Mouse (Mus musculus) heart, postnatal 0 days (tissue): ENCODE data around the gene Trim17. TPM values are rescaled to one million over a fixed set of nuclear protein-coding genes. Genes with fewer than 3 reads are reported as not detected.
"Not testable (repeated sequence)": the region's sequence is repeated elsewhere in the genome, so short reads cannot be mapped to it uniquely, and the experiment has no call there.

ENCODE experiments used
- ATAC-seq: fragments of 200-750 bp; cut with Nextera tagmentation; 2 replicates; pipeline ENCODE4 v1.8.0; 2017; ENCODE audit warnings: low read depth, moderate number of reproducible peaks, moderate library complexity; ENCODE audit not compliant: insufficient read depth
- DNase-seq: peaks from one replicate; pipeline ENCODE4 v3.0.0-alpha.2; 2016; ENCODE audit warnings: low spot score
- H3K27ac ChIP-seq: fragments of 300-500 bp; sonication (generic); 2 replicates; pipeline ENCODE4 v1.5.1; 2014; ENCODE audit warnings: low read depth, mild to moderate bottlenecking
- H3K27me3 ChIP-seq: fragments of 300-500 bp; sonication (generic); 2 replicates; pipeline ENCODE4 v1.6.1; 2014; ENCODE audit warnings: low read length, mixed read lengths; ENCODE audit not compliant: control insufficient read depth, insufficient read depth
- H3K36me3 ChIP-seq: fragments of 300-500 bp; sonication (generic); replicated peaks from 2 replicates; pipeline ENCODE4 v1.6.1; 2014; ENCODE audit warnings: low read length, mixed read lengths; ENCODE audit not compliant: control insufficient read depth, insufficient read depth
- H3K4me1 ChIP-seq: fragments of 300-500 bp; sonication (generic); 2 replicates; pipeline ENCODE4 v1.6.1; 2014; ENCODE audit warnings: antibody characterized with exemption; ENCODE audit not compliant: control insufficient read depth, insufficient read depth
- H3K4me2 ChIP-seq: fragments of 300-500 bp; sonication (generic); 2 replicates; pipeline ENCODE4 v1.6.1; 2014; ENCODE audit warnings: low read depth, mild to moderate bottlenecking, low read length, moderate library complexity
- H3K4me3 ChIP-seq: fragments of 300-500 bp; sonication (generic); 2 replicates; pipeline ENCODE4 v1.5.1; 2014; ENCODE audit warnings: low read depth, low read length
- H3K9ac ChIP-seq: fragments of 300-500 bp; sonication (generic); replicated peaks from 2 replicates; pipeline ENCODE4 v1.6.1; 2014; ENCODE audit warnings: low read depth, low read length, mixed read lengths
- H3K9me3 ChIP-seq: fragments of 300-500 bp; sonication (generic); replicated peaks from 2 replicates; pipeline ENCODE4 v1.6.1; 2016; ENCODE audit warnings: low read length; ENCODE audit not compliant: control insufficient read depth
- CTCF ChIP-seq: IDR thresholded peaks from 2 replicates; pipeline ENCODE4 v1.5.1; 2016; ENCODE audit warnings: antibody characterized with exemption, control low read depth, low read depth
- EP300 ChIP-seq: IDR thresholded peaks from 2 replicates; pipeline ENCODE4 v1.6.1; 2016; ENCODE audit warnings: antibody characterized with exemption, low read depth
- WGBS: fragments of 180-500 bp; shearing (Covaris S2); extraction: QIAGEN DNeasy Blood & Tissue Kit; methylation state at CpG from one replicate; pipeline ENCODE4 v1.1.7; 2014; 5-methylcytosine and 5-hydroxymethylcytosine counted together
- polyA plus RNA-seq: library from polyadenylated mRNA; unstranded; fragments of >200 nt; fragmentation: Nextera tagmentation; extraction: Ambion mirVana; gene quantifications from 2 replicates; pipeline ENCODE4 v1.2.1, GENCODE M21; 2015
- total RNA-seq: library from RNA; depleted of rRNA; stranded (reverse); fragments of >200 nt; gene quantifications from 2 replicates; pipeline ENCODE4 v1.2.3, GENCODE M21; 2014; ENCODE audit warnings: low replicate concordance

Trim17 gene
- total and polyA plus RNA-seq, 2 experiments from 2014 or later: 0.33 TPM; not detected in 1

GRCm38 (mm10) chr11:58953351-58954169, 925 bp upstream of the Trim17 start:
- TF ChIP-seq CTCF (no peak), EP300 (no peak)
- Histone ChIP-seq H3K4me1 (peaks cover 23% of the 10 kb centered on the region), H3K4me2 (peak overlapping the region; percentile 92), H3K27me3 (peaks cover 24% of the 10 kb centered on the region), H3K9ac (peak overlapping the region; percentile 59), H3K36me3 (peaks cover 18% of the 10 kb centered on the region; the same call in 1 of the 2 replicates), H3K4me3 (peak overlapping the region; percentile 72), H3K27ac (peak overlapping the region; percentile 97), H3K9me3 (no peaks in the 10 kb centered on the region)
- no peak for DNase-seq
- 1% methylated on average over 33 of the region's 33 CpGs for WGBS
- ATAC-seq: peak; percentile 7; the same call in 1 of the 2 replicates

GRCm38 (mm10) chr11:58954170-58954419, 390 bp upstream of the Trim17 start:
- not testable (repeated sequence) for ATAC-seq, DNase-seq

GRCm38 (mm10) chr11:58955143-58955867, 820 bp downstream of the Trim17 start:
- TF ChIP-seq EP300: no peak; the same call in 1 of the 2 replicates
- no peak for TF ChIP-seq CTCF
- Histone ChIP-seq H3K4me3 (peak overlapping the region; percentile 72), H3K27me3 (peaks cover 12% of the 10 kb centered on the region; the same call in 1 of the 2 replicates), H3K9ac (peak overlapping the region; percentile 79), H3K4me1 (peaks cover 23% of the 10 kb centered on the region), H3K4me2 (peak overlapping the region; percentile 92), H3K36me3 (peaks cover 18% of the 10 kb centered on the region; the same call in 1 of the 2 replicates), H3K27ac (peak overlapping the region; percentile 97), H3K9me3 (no peaks in the 10 kb centered on the region)
- WGBS: under 1% methylated on average over 20 of the region's 20 CpGs
- no peak for DNase-seq
- no peak; the same call in 1 of the 2 replicates for ATAC-seq

More at GRCm38 (mm10) chr11:58954170-58954419, 390 bp upstream of the Trim17 start:
- Histone ChIP-seq H3K4me1 (peaks cover 23% of the 10 kb centered on the region), H3K27ac (peak overlapping the region; percentile 97), H3K9ac (peak overlapping the region; percentile 59), H3K36me3 (peaks cover 18% of the 10 kb centered on the region; the same call in 1 of the 2 replicates), H3K4me3 (peak overlapping the region; percentile 72), H3K4me2 (peak overlapping the region; percentile 92), H3K27me3 (peaks cover 24% of the 10 kb centered on the region)
- H3K9me3 ChIP-seq: not testable (repeated sequence)
- 1% methylated on average over 17 of the region's 17 CpGs for WGBS

GRCm38 (mm10) chr11:58955868-58956257, 1.4 kb downstream of the Trim17 start:
- Histone ChIP-seq H3K9ac (peak overlapping the region; percentile 79), H3K4me1 (peaks cover 23% of the 10 kb centered on the region), H3K9me3 (no peaks in the 10 kb centered on the region), H3K36me3 (peaks cover 18% of the 10 kb centered on the region; the same call in 1 of the 2 replicates), H3K4me3 (peak overlapping the region; percentile 72), H3K27me3 (peaks cover 7% of the 10 kb centered on the region; the same call in 1 of the 2 replicates), H3K4me2 (peak overlapping the region; percentile 92), H3K27ac (peak overlapping the region; percentile 97)
- 31% methylated on average over 8 of the region's 8 CpGs for WGBS
- ATAC-seq (no peak), DNase-seq (no peak)
- no peak for TF ChIP-seq EP300
- TF ChIP-seq CTCF: no peak

GRCm38 (mm10) chr11:58957226-58957914, 2.9 kb downstream of the Trim17 start:
- ATAC-seq (no peak), DNase-seq (no peak)
- no peak overlapping the region for H3K4me3 ChIP-seq
- TF ChIP-seq EP300 (no peak), CTCF (no peak)
- WGBS: 68% methylated on average over 5 of the region's 5 CpGs
- peaks cover 23% of the 10 kb centered on the region for H3K4me1 ChIP-seq
- peak overlapping the region; percentile 9; the same call in 1 of the 2 replicates for H3K9ac ChIP-seq
- H3K27ac ChIP-seq: no peak overlapping the region
- peaks cover 18% of the 10 kb centered on the region; the same call in 1 of the 2 replicates for H3K36me3 ChIP-seq
- H3K4me2 ChIP-seq: peak overlapping the region; percentile 92
- H3K27me3 ChIP-seq: peaks cover 5% of the 10 kb centered on the region; the same call in 1 of the 2 replicates
- H3K9me3 ChIP-seq: no peaks in the 10 kb centered on the region
